Mouse (Mus musculus) C2C12 (cell line): ENCODE results near the gene Spem2.

Experiments
- CEBPB ChIP-seq: IDR thresholded peaks from one replicate; pipeline ENCODE4 v1.6.1; 2011; ENCODE audit warnings: low read depth, mild to moderate bottlenecking, control low read depth, moderate library complexity
- CTCF ChIP-seq: IDR thresholded peaks from one replicate; pipeline ENCODE4 v1.5.1; 2011; ENCODE audit not compliant: control insufficient read depth, insufficient read depth, insufficient read length
- FOSL1 ChIP-seq: IDR thresholded peaks from one replicate; pipeline ENCODE4 v1.8.0; 2011; ENCODE audit warnings: mild to moderate bottlenecking, low read length; ENCODE audit not compliant: poor library complexity, insufficient read depth, severe bottlenecking
- MAX ChIP-seq: IDR thresholded peaks from one replicate; pipeline ENCODE4 v1.6.1; 2011; ENCODE audit warnings: mild to moderate bottlenecking, control low read depth
- MYOD1 ChIP-seq: IDR thresholded peaks from one replicate; pipeline ENCODE4 v1.6.1; 2011; ENCODE audit warnings: low read depth; ENCODE audit not compliant: control insufficient read depth, insufficient read length
- MYOG ChIP-seq: IDR thresholded peaks from one replicate; pipeline ENCODE4 v1.6.1; 2011; ENCODE audit not compliant: control insufficient read depth, insufficient read length; ENCODE audit errors: extremely low read depth
- USF1 ChIP-seq: IDR thresholded peaks from one replicate; pipeline ENCODE4 v1.6.1; 2011; ENCODE audit warnings: low read depth, mild to moderate bottlenecking, control low read depth, moderate library complexity

DNA sequence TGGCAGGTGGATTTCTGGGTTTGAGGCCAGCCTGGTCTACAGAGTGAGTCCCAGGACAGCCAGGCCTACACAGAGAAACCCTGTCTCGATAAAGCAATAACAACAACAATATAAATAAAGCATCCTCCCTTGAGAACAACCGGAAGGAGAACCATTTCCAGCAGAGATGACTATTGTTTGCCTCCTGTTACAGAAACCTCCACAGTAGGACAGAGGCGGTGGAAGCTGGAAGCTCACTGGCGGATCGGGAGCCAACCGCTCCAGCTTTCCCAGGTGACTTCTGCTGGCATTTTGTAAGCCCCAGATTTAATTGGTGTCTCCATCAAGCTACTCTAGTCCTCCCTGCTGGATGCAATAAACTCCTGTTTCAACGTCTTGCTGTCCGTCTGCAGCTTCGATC, 47.3 kb upstream of the Spem2 start:
- TF ChIP-seq USF1 (no peak), CTCF (no peak), MAX (no peak), MYOG (no peak), CEBPB (no peak), MYOD1 (no peak), FOSL1 (no peak)
